Mouse (Mus musculus) heart, adult 2 months (tissue): ENCODE data around the gene Naa80. TPM values are rescaled to one million over a fixed set of nuclear protein-coding genes. Genes with fewer than 3 reads are reported as not detected.
"Not testable (repeated sequence)": the region's sequence is repeated elsewhere in the genome, so short reads cannot be mapped to it uniquely, and the experiment has no call there.

Experiments
- DNase-seq, 2 experiments: peaks; one replicate each; pipeline ENCODE4 v3.0.0; 2021
- H3K27ac ChIP-seq: fragments of 200-600 bp; 2 replicates; pipeline ENCODE4 v1.8.1; 2022
- H3K27me3 ChIP-seq: fragments of 200-500 bp; 2 replicates; pipeline ENCODE4 v1.6.1; 2012; ENCODE audit warnings: mild to moderate bottlenecking, low read length, inconsistent platforms, mixed read lengths; ENCODE audit not compliant: control insufficient read depth, insufficient read depth
- H3K36me3 ChIP-seq: fragments of 200-500 bp; 2 replicates; pipeline ENCODE4 v1.6.1; 2012; ENCODE audit warnings: low read length, inconsistent platforms; ENCODE audit not compliant: control insufficient read depth, insufficient read depth
- H3K4me1 ChIP-seq: fragments of 200-500 bp; 2 replicates; pipeline ENCODE4 v1.6.1; 2011; ENCODE audit warnings: low read length; ENCODE audit not compliant: control insufficient read depth, insufficient read depth
- H3K4me3 ChIP-seq: fragments of 200-600 bp; 2 replicates; pipeline ENCODE4 v1.8.1; 2022
- H3K79me2 ChIP-seq: fragments of 200-500 bp; replicated peaks from 2 replicates; pipeline ENCODE4 v1.6.1; 2012; ENCODE audit warnings: mild to moderate bottlenecking, inconsistent platforms, low read length, moderate library complexity, mixed read lengths; ENCODE audit not compliant: control insufficient read depth, insufficient read depth
- H3K9ac ChIP-seq: fragments of 200-500 bp; 2 replicates; pipeline ENCODE4 v1.6.1; 2012; ENCODE audit warnings: low read depth, mild to moderate bottlenecking, control low read depth, inconsistent platforms, low read length, mixed read lengths
- CTCF ChIP-seq: fragments of 200-600 bp; IDR thresholded peaks from 2 replicates; pipeline ENCODE4 v1.8.1; 2022; ENCODE audit warnings: antibody characterized with exemption, mild to moderate bottlenecking, moderate library complexity
- EP300 ChIP-seq: fragments of 200-500 bp; IDR thresholded peaks from 2 replicates; pipeline ENCODE4 v1.6.1; 2011; ENCODE audit warnings: low read depth, low read length, control low read depth; ENCODE audit not compliant: insufficient read depth
- POLR2A ChIP-seq: fragments of 200-500 bp; IDR thresholded peaks from 2 replicates; pipeline ENCODE4 v1.6.1; 2011; ENCODE audit warnings: mild to moderate bottlenecking, low read depth, low read length, control low read depth; ENCODE audit not compliant: insufficient read depth
- WGBS: fragments of 180-500 bp; shearing (Covaris S2); methylation state at CpG from one replicate; pipeline ENCODE4 v1.1.7; 2018; 5-methylcytosine and 5-hydroxymethylcytosine counted together
- intact Hi-C: fragments of 180-260 bp; cut with DNase I; formaldehyde crosslinking; loops from one replicate; pipeline ENCODE4 v1.15.1; 2025
- polyA plus RNA-seq: library from polyadenylated mRNA; depleted of rRNA; stranded (reverse); fragments of >200 nt; gene quantifications from 2 replicates; pipeline ENCODE4 v1.2.3, GENCODE M21; 2012
- total RNA-seq, 2 experiments: library from RNA; stranded (reverse); gene quantifications; 2 replicates each; pipeline ENCODE4 v1.2.3; 2021

Gene Naa80
- total and polyA plus RNA-seq, 3 experiments, result 14.9 to 45.4 (median 17.4) TPM

DNA sequence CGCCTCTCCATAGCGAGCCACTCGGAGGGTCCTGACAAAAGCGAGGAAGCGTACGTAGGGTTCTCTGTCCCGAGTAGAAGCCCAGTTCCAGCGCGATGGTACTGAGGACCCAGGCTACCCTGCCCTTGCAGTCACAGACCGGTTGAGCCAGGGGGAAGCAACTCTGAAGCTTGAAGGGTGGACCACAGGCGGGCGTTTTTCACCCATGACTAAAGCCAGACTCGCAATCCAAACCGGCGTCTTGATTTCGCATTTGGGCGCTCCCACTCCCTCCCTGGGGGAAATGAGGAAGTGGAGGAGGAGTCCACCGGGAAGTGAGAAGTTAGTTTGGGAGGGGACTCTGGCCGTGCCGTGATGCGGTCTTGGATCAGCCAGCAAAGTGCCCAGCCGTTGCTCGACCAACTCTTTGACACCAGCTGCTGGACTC lies 23.6 kb upstream of the Naa80 start:
- peaks cover 5% of the 10 kb centered on the region for H3K79me2 ChIP-seq
- WGBS, result 0% methylated on average over 23 of the region's 23 CpGs
- H3K27ac ChIP-seq, result peak overlapping the region; percentile 99
- H3K9ac ChIP-seq, result peak overlapping the region; percentile 91
- H3K27me3 ChIP-seq, result no peaks in the 10 kb centered on the region
- intact Hi-C loops, result loop anchor here (2.0 kb wide), 1 partner anchor 14 kb away; no protein-coding TSS in a partner anchor
- peak; percentile 91 for TF ChIP-seq EP300
- TF ChIP-seq POLR2A, result peak; percentile 83
- TF ChIP-seq CTCF, result no peak
- peak; percentile 80 to 86 for DNase-seq
- H3K4me3 ChIP-seq, result peak overlapping the region; percentile 97
- H3K36me3 ChIP-seq, result peaks cover 19% of the 10 kb centered on the region
- H3K4me1 ChIP-seq, result peaks cover 16% of the 10 kb centered on the region

DNA sequence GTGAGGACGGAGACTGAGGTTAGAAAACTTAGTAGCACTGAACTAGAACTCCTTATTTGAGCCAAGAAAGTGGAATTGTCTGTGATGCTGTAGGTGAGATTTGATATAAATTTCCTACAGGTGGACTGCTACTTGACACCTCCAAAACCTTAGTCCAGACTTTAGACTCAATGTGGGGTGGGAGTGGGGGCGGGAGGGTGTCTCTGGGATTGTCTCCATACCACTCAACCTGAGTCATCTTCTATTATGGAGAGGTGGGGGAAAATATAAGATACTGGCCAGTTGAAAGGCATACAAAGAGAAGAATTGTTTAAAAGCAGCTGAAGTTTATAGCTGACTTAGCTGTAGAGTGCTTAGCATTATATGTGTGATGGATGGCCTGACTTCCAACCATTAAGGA lies 23.0 kb upstream of the Naa80 start:
- H3K27ac ChIP-seq, result peak overlapping the region; percentile 99
- H3K79me2 ChIP-seq, result peaks cover 5% of the 10 kb centered on the region
- TF ChIP-seq CTCF (no peak), EP300 (no peak)
- WGBS, result 10% methylated on average over 2 of the region's 2 CpGs
- peak overlapping the region; percentile 91 for H3K9ac ChIP-seq
- H3K4me3 ChIP-seq, result peak overlapping the region; percentile 97
- no peaks in the 10 kb centered on the region for H3K27me3 ChIP-seq
- H3K36me3 ChIP-seq, result peaks cover 21% of the 10 kb centered on the region
- intact Hi-C loops, result loop anchor here (2.0 kb wide), 1 partner anchor 13 kb away; no protein-coding TSS in a partner anchor
- no peak for DNase-seq
- peaks cover 16% of the 10 kb centered on the region for H3K4me1 ChIP-seq

DNA sequence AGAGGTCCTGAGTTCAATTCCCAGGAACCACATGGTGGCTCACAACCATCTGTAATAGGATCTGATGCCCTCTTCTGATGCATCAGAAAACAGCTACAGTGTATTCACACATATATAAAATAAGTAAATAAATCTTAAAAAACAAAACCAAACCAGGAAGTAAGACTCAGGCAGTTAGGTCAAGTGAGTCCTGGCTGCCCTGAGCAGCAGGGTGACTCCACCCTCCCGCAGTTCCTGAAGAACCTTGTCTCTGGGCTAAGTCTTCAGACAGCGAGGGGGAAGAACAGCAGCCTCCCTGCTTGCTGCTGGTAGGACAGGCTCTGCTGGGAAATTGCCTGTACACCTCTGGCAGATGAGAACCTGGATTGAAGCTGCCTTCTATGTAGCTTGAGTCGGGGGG lies 22.3 kb upstream of the Naa80 start:
- intact Hi-C loops, result no loop called here
- Histone ChIP-seq H3K4me1 (peaks cover 14% of the 10 kb centered on the region), H3K79me2 (peaks cover 5% of the 10 kb centered on the region), H3K27ac (peak overlapping the region; percentile 99), H3K27me3 (no peaks in the 10 kb centered on the region), H3K4me3 (peak overlapping the region; percentile 97), H3K36me3 (peaks cover 23% of the 10 kb centered on the region), H3K9ac (peak overlapping the region; percentile 15)
- DNase-seq, result no peak
- no peak for TF ChIP-seq CTCF
- TF ChIP-seq EP300, result 0 out of 2 replicates have a peak, but pooled peaks have one; percentile 14
- peak; percentile 26; the same call in 1 of the 2 replicates for TF ChIP-seq POLR2A
- 26% methylated on average over 3 of the region's 3 CpGs for WGBS

GRCm38 (mm10) chr9:107563029-107563581 lies 15.6 kb upstream of the Naa80 start, which contains the start of gene Tusc2:
Gene Tusc2 (plus strand): TSS chr9:107563255.
- WGBS, result under 1% methylated on average over 46 of the region's 46 CpGs
- no peaks in the 10 kb centered on the region for H3K79me2 ChIP-seq
- peaks cover 9% of the 10 kb centered on the region for H3K4me1 ChIP-seq
- H3K36me3 ChIP-seq, result peaks cover 17% of the 10 kb centered on the region
- H3K9ac ChIP-seq, result peak within 1 kb of the TSS; percentile 72
- peak; percentile 93 to 97 for DNase-seq
- H3K27me3 ChIP-seq, result no peaks in the 10 kb centered on the region
- H3K4me3 ChIP-seq, result peak within 1 kb of the TSS; percentile 93
- peak; percentile 96 for TF ChIP-seq POLR2A
- peak; percentile 86; the same call in 1 of the 2 replicates for TF ChIP-seq EP300
- TF ChIP-seq CTCF, result no peak
- peak within 1 kb of the TSS; percentile 91 for H3K27ac ChIP-seq
- intact Hi-C loops, result no loop called here

DNA sequence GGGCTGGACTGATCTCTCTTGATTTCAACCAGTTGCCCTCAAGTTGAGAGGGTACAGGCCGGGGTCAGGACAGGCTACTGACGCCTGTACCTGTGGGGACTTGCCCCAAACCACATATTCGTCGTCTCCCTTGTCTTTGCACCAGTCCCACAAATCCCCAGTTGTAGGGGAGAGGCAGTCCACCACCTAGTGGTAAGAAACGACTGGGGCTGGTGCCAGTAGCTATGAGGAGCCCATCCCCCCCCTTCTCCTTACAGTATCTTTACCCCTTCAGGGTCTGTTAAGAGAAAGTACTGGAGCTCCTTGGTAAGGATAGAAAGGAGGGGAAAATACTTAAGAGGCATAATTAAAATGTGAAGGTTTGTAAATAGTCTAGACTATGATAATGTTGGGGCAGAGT lies 13.1 kb upstream of the Naa80 start:
- H3K9ac ChIP-seq, result 0 out of 2 replicates have a peak overlapping the region, but pooled peaks have one; percentile 7

DNA sequence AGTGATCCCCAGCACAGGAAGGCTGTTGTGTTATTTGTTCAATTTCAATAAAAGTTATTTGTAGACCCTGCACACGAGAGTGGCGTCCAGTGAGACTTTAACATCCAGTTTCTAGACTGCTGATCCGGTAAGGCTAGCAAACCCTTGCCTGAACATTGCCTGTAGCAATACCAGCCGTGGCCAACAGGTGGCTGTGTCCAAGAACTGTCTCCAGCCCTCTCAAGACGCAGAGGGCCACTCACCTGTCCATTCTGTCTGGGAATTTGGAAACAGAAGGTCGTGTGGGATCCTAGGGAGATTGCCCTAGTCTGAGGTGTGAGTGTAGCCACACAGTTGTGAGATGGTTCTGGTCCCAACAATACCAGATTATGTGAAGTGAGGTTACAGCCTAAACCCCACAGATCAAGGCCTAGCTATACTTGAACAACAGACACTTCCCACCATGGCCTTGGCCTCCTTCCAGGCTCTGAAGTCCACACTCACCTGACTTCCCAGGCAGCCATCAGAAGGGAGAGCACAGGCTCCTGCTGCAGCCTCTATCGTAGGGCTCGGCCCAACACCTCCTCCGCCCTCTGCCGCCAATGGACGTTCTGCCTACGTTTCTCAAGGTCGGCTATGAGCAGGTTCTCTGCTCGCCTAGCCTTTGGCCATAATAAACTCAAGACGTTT lies 12.5 kb upstream of the Naa80 start:
- peaks cover 14% of the 10 kb centered on the region for H3K4me1 ChIP-seq
- 33% methylated on average over 15 of the region's 15 CpGs for WGBS
- intact Hi-C loops, result loop anchor here (2.0 to 5.0 kb wide), 2 partner anchors 66 to 79 kb away; no protein-coding TSS in a partner anchor
- H3K4me3 ChIP-seq, result peak overlapping the region; percentile 44
- peaks cover 7% of the 10 kb centered on the region for H3K36me3 ChIP-seq
- H3K79me2 ChIP-seq, result no peaks in the 10 kb centered on the region
- H3K27ac ChIP-seq, result peak overlapping the region; percentile 95
- H3K27me3 ChIP-seq, result no peaks in the 10 kb centered on the region
- TF ChIP-seq EP300 (peak; percentile 91), CTCF (peak; percentile 98), POLR2A (peak; percentile 53; the same call in 1 of the 2 replicates)
- peak; percentile 86 to 91 for DNase-seq
- peak overlapping the region; percentile 27 for H3K9ac ChIP-seq

More for the DNA sequence above, 13.1 kb upstream of the Naa80 start:
- DNase-seq, H3K79me2 ChIP-seq, H3K36me3 ChIP-seq, H3K4me3 ChIP-seq, H3K27me3 ChIP-seq: not testable (repeated sequence)
- Histone ChIP-seq H3K4me1 (peaks cover 13% of the 10 kb centered on the region), H3K27ac (peak overlapping the region; percentile 95)
- 49% methylated on average over 5 of the region's 5 CpGs for WGBS
- intact Hi-C loops, result loop anchor here (5.0 kb wide), 1 partner anchor 67 kb away; no protein-coding TSS in a partner anchor
